Mouse (Mus musculus): ENCODE measurements around the gene Plod2.

- TF ChIP-seq POLR2A (IDR thresholded peaks at IDR 0.05; ENCODE audit: control insufficient read depth, low read depth, low read length): no peak
- no peak for TF ChIP-seq CTCF (IDR thresholded peaks at IDR 0.05; ENCODE audit: control insufficient read depth, insufficient read depth, insufficient replicate concordance, low read depth, low read length)
These were observed 79.9 kb downstream of the Plod2 start for GRCm38 (mm10) chr9:92621878-92622282.

Measured in testis, adult 2 months (tissue).